Mouse (Mus musculus): Measurements from ENCODE around the gene Scap.
A peak's percentile ranks its signal among the peaks of the same experiment; 100 is the strongest.

Gene Scap

GRCm38 (mm10) chr9:110333135-110333895, at the start of gene Scap:
Gene Scap (plus strand): TSS chr9:110333288.
- peak; percentile 97 for DNase-seq (ENCODE audit: low spot score)

GRCm38 (mm10) chr9:110284075-110284697, 48.9 kb upstream of the Scap start:
- DNase-seq (ENCODE audit: low spot score), result no peak

GRCm38 (mm10) chr9:110287321-110287924, 45.7 kb upstream of the Scap start:
- no peak for DNase-seq (ENCODE audit: low spot score)

- DNase-seq (ENCODE audit: low spot score), result no peak
Observed at GRCm38 (mm10) chr9:110293254-110293718, 39.8 kb upstream of the Scap start.

- no peak for DNase-seq (ENCODE audit: low spot score)
Observed at GRCm38 (mm10) chr9:110293873-110294415, 39.1 kb upstream of the Scap start.

GRCm38 (mm10) chr9:110294786-110295185, 38.3 kb upstream of the Scap start:
- DNase-seq (ENCODE audit: low spot score), result no peak

GRCm38 (mm10) chr9:110296867-110297627, 36.0 kb upstream of the Scap start:
- peak; percentile 91 for DNase-seq (ENCODE audit: low spot score)

- DNase-seq (ENCODE audit: low spot score), result peak; percentile 76
Observed at GRCm38 (mm10) chr9:110304516-110304915, 28.6 kb upstream of the Scap start.

GRCm38 (mm10) chr9:110304969-110305651, 28.0 kb upstream of the Scap start, which contains the start of gene Elp6:
Gene Elp6 (plus strand): TSS chr9:110305173.
- DNase-seq (ENCODE audit: low spot score), result peak; percentile 97

GRCm38 (mm10) chr9:110306371-110306770, 26.7 kb upstream of the Scap start:
- DNase-seq (ENCODE audit: low spot score), result no peak

GRCm38 (mm10) chr9:110314706-110315105, 18.4 kb upstream of the Scap start:
- DNase-seq (ENCODE audit: low spot score), result no peak

GRCm38 (mm10) chr9:110315410-110315809, 17.7 kb upstream of the Scap start:
- no peak for DNase-seq (ENCODE audit: low spot score)

GRCm38 (mm10) chr9:110315904-110316303, 17.2 kb upstream of the Scap start:
- no peak for DNase-seq (ENCODE audit: low spot score)

GRCm38 (mm10) chr9:110316503-110316902, 16.6 kb upstream of the Scap start:
- no peak for DNase-seq (ENCODE audit: low spot score)

- DNase-seq (ENCODE audit: low spot score), result no peak
Observed at GRCm38 (mm10) chr9:110320769-110321168, 12.3 kb upstream of the Scap start.

- no peak for DNase-seq (ENCODE audit: low spot score)
Observed at GRCm38 (mm10) chr9:110322972-110323371, 10.1 kb upstream of the Scap start.

GRCm38 (mm10) chr9:110324181-110324580, 8.9 kb upstream of the Scap start:
- no peak for DNase-seq (ENCODE audit: low spot score)

GRCm38 (mm10) chr9:110328178-110328577, 4.9 kb upstream of the Scap start:
- no peak for DNase-seq (ENCODE audit: low spot score)

GRCm38 (mm10) chr9:110328946-110329630, 4.0 kb upstream of the Scap start:
- DNase-seq (ENCODE audit: low spot score), result no peak

GRCm38 (mm10) chr9:110329655-110330054, 3.4 kb upstream of the Scap start:
- DNase-seq (ENCODE audit: low spot score), result no peak

GRCm38 (mm10) chr9:110330341-110330740, 2.7 kb upstream of the Scap start:
- no peak for DNase-seq (ENCODE audit: low spot score)

Measured in embryo, embryonic 10 days (tissue).